Mouse (Mus musculus) neural tube, embryonic 12.5 days (tissue): ENCODE results near the gene Myo15. TPM values are rescaled to one million over a fixed set of nuclear protein-coding genes. Genes with fewer than 3 reads are reported as not detected.

Experiments
- ATAC-seq: fragments of 200-750 bp; cut with Nextera tagmentation; 2 replicates; pipeline ENCODE4 v1.8.0; 2017; ENCODE audit warnings: low read depth, mild to moderate bottlenecking, moderate TSS enrichment, moderate library complexity; ENCODE audit not compliant: low FRiP score
- H3K27ac ChIP-seq: fragments of 300-500 bp; sonication (generic); 2 replicates; pipeline ENCODE4 v1.5.1; 2016
- H3K27me3 ChIP-seq: fragments of 300-500 bp; sonication (generic); replicated peaks from 2 replicates; pipeline ENCODE4 v1.6.1; 2016; ENCODE audit warnings: mild to moderate bottlenecking
- H3K36me3 ChIP-seq: fragments of 300-500 bp; sonication (generic); 2 replicates; pipeline ENCODE4 v1.6.1; 2016; ENCODE audit warnings: mild to moderate bottlenecking
- H3K4me1 ChIP-seq: fragments of 300-500 bp; sonication (generic); 2 replicates; pipeline ENCODE4 v1.6.1; 2016
- H3K4me2 ChIP-seq: fragments of 300-500 bp; sonication (generic); replicated peaks from 2 replicates; pipeline ENCODE4 v1.6.1; 2016; ENCODE audit warnings: mild to moderate bottlenecking
- H3K4me3 ChIP-seq: fragments of 300-500 bp; sonication (generic); 2 replicates; pipeline ENCODE4 v1.5.1; 2016
- H3K9ac ChIP-seq: fragments of 300-500 bp; sonication (generic); 2 replicates; pipeline ENCODE4 v1.6.1; 2016; ENCODE audit warnings: mild to moderate bottlenecking
- H3K9me3 ChIP-seq: fragments of 300-500 bp; sonication (generic); 2 replicates; pipeline ENCODE4 v1.6.1; 2016; ENCODE audit warnings: mild to moderate bottlenecking
- WGBS: fragments of 180-500 bp; shearing (Covaris S2); methylation state at CpG from one replicate; pipeline ENCODE4 v1.1.7; 2016; 5-methylcytosine and 5-hydroxymethylcytosine counted together
- polyA plus RNA-seq: library from polyadenylated mRNA; unstranded; fragments of >200 nt; fragmentation: Nextera tagmentation; extraction: Ambion mirVana; gene quantifications from 2 replicates; pipeline ENCODE4 v1.2.1, GENCODE M21; 2016

Myo15 gene
- polyA plus RNA-seq, 1 experiment from 2014 or later: 0.05 TPM

GRCm38 (mm10) chr11:60508950-60509349 is 39.8 kb downstream of the Myo15 start:
- Histone ChIP-seq H3K4me1 (peaks cover 12% of the 10 kb centered on the region; the same call in 1 of the 2 replicates), H3K9me3 (no peaks in the 10 kb centered on the region), H3K4me3 (peak overlapping the region; percentile 27; the same call in 1 of the 2 replicates), H3K27me3 (peaks cover 38% of the 10 kb centered on the region), H3K36me3 (no peaks in the 10 kb centered on the region), H3K4me2 (peak overlapping the region; percentile 68), H3K27ac (no peak overlapping the region), H3K9ac (0 out of 2 replicates have a peak overlapping the region, but pooled peaks have one; percentile 50)
- 4% methylated on average over 11 of the region's 11 CpGs for WGBS
- ATAC-seq: no peak

- peak overlapping the region; percentile 50 for H3K9ac ChIP-seq
- peaks cover 12% of the 10 kb centered on the region; the same call in 1 of the 2 replicates for H3K4me1 ChIP-seq
- under 1% methylated on average over 25 of the region's 25 CpGs for WGBS
- H3K36me3 ChIP-seq: no peaks in the 10 kb centered on the region
- no peaks in the 10 kb centered on the region for H3K9me3 ChIP-seq
- no peak for ATAC-seq
- H3K27ac ChIP-seq: no peak overlapping the region
- peak overlapping the region; percentile 68 for H3K4me2 ChIP-seq
- H3K4me3 ChIP-seq: peak overlapping the region; percentile 27
- peaks cover 38% of the 10 kb centered on the region for H3K27me3 ChIP-seq
These were observed 40.4 kb downstream of the Myo15 start for GRCm38 (mm10) chr11:60509500-60509899.

- peaks cover 38% of the 10 kb centered on the region for H3K27me3 ChIP-seq
- no peak for ATAC-seq
- no peaks in the 10 kb centered on the region for H3K36me3 ChIP-seq
- H3K4me1 ChIP-seq: peaks cover 12% of the 10 kb centered on the region; the same call in 1 of the 2 replicates
- H3K9me3 ChIP-seq: no peaks in the 10 kb centered on the region
- no peak overlapping the region for H3K4me2 ChIP-seq
- no peak overlapping the region for H3K9ac ChIP-seq
- no peak overlapping the region for H3K4me3 ChIP-seq
- H3K27ac ChIP-seq: no peak overlapping the region
- 67% methylated on average over 1 of the region's 1 CpGs for WGBS
These were observed 42.8 kb downstream of the Myo15 start for GRCm38 (mm10) chr11:60511893-60512292.

- Histone ChIP-seq H3K27ac (no peak overlapping the region), H3K9ac (no peak overlapping the region), H3K36me3 (no peaks in the 10 kb centered on the region), H3K9me3 (no peaks in the 10 kb centered on the region), H3K4me3 (no peak overlapping the region), H3K27me3 (peaks cover 35% of the 10 kb centered on the region), H3K4me2 (no peak overlapping the region), H3K4me1 (peaks cover 12% of the 10 kb centered on the region; the same call in 1 of the 2 replicates)
- WGBS: 81% methylated on average over 2 of the region's 2 CpGs
- ATAC-seq: no peak
These were observed 43.4 kb downstream of the Myo15 start for GRCm38 (mm10) chr11:60512520-60512919.

- Histone ChIP-seq H3K9me3 (no peaks in the 10 kb centered on the region), H3K4me1 (no peaks in the 10 kb centered on the region), H3K9ac (no peak overlapping the region), H3K27me3 (peaks cover 14% of the 10 kb centered on the region), H3K4me2 (no peak overlapping the region), H3K4me3 (no peak overlapping the region), H3K27ac (no peak overlapping the region), H3K36me3 (no peaks in the 10 kb centered on the region)
- WGBS: 69% methylated on average over 2 of the region's 2 CpGs
- ATAC-seq: no peak
These were observed 45.8 kb downstream of the Myo15 start for GRCm38 (mm10) chr11:60514941-60515340.

- Histone ChIP-seq H3K4me2 (no peak overlapping the region), H3K4me1 (no peaks in the 10 kb centered on the region), H3K9me3 (no peaks in the 10 kb centered on the region), H3K4me3 (no peak overlapping the region), H3K27me3 (no peaks in the 10 kb centered on the region), H3K36me3 (no peaks in the 10 kb centered on the region), H3K27ac (no peak overlapping the region), H3K9ac (no peak overlapping the region)
- no peak for ATAC-seq
- WGBS: 83% methylated on average over 4 of the region's 4 CpGs
These were observed 49.2 kb downstream of the Myo15 start for GRCm38 (mm10) chr11:60518305-60518704.

- no peaks in the 10 kb centered on the region for H3K9me3 ChIP-seq
- WGBS: 79% methylated on average over 5 of the region's 5 CpGs
- no peak overlapping the region for H3K4me3 ChIP-seq
- no peak overlapping the region for H3K27ac ChIP-seq
- H3K4me2 ChIP-seq: no peak overlapping the region
- H3K4me1 ChIP-seq: no peaks in the 10 kb centered on the region
- H3K9ac ChIP-seq: no peak overlapping the region
- ATAC-seq: no peak
- no peaks in the 10 kb centered on the region for H3K27me3 ChIP-seq
- no peaks in the 10 kb centered on the region for H3K36me3 ChIP-seq
These were observed 52.9 kb downstream of the Myo15 start for GRCm38 (mm10) chr11:60522027-60522426.

- Histone ChIP-seq H3K4me3 (no peak overlapping the region), H3K27ac (no peak overlapping the region), H3K36me3 (no peaks in the 10 kb centered on the region), H3K27me3 (no peaks in the 10 kb centered on the region), H3K4me2 (no peak overlapping the region), H3K9ac (no peak overlapping the region), H3K4me1 (no peaks in the 10 kb centered on the region), H3K9me3 (no peaks in the 10 kb centered on the region)
- ATAC-seq: no peak
- 90% methylated on average over 6 of the region's 6 CpGs for WGBS
These were observed 53.7 kb downstream of the Myo15 start for GRCm38 (mm10) chr11:60522661-60523365.

GRCm38 (mm10) chr11:60526461-60526860 is 57.3 kb downstream of the Myo15 start:
- Histone ChIP-seq H3K4me1 (no peaks in the 10 kb centered on the region), H3K4me3 (no peak overlapping the region), H3K4me2 (no peak overlapping the region), H3K9me3 (no peaks in the 10 kb centered on the region), H3K27me3 (no peaks in the 10 kb centered on the region), H3K27ac (no peak overlapping the region), H3K36me3 (no peaks in the 10 kb centered on the region), H3K9ac (no peak overlapping the region)
- ATAC-seq: no peak
- WGBS: 73% methylated on average over 4 of the region's 4 CpGs

- Histone ChIP-seq H3K9me3 (no peaks in the 10 kb centered on the region), H3K4me2 (peak overlapping the region; percentile 99), H3K9ac (peak overlapping the region; percentile 90; the same call in 1 of the 2 replicates), H3K27me3 (no peaks in the 10 kb centered on the region), H3K36me3 (no peaks in the 10 kb centered on the region), H3K27ac (no peak overlapping the region), H3K4me1 (peaks cover 22% of the 10 kb centered on the region), H3K4me3 (no peak overlapping the region)
- ATAC-seq: no peak
- WGBS: 97% methylated on average over 2 of the region's 2 CpGs
These were observed 66.5 kb downstream of the Myo15 start for GRCm38 (mm10) chr11:60535676-60536075.

GRCm38 (mm10) chr11:60536180-60536858 is 67.2 kb downstream of the Myo15 start, which contains the start of gene Alkbh5:
Gene Alkbh5 (plus strand): TSS chr11:60536381.
- peak within 1 kb of the TSS; percentile 93 for H3K4me3 ChIP-seq
- ATAC-seq: no peak
- 19% methylated on average over 9 of the region's 9 CpGs for WGBS
- no peaks in the 10 kb centered on the region for H3K9me3 ChIP-seq
- H3K4me1 ChIP-seq: peaks cover 29% of the 10 kb centered on the region
- no peaks in the 10 kb centered on the region for H3K27me3 ChIP-seq
- no peaks in the 10 kb centered on the region for H3K36me3 ChIP-seq
- H3K4me2 ChIP-seq: peak within 1 kb of the TSS; percentile 99
- peak within 1 kb of the TSS; percentile 90 for H3K9ac ChIP-seq
- peak within 1 kb of the TSS; percentile 99 for H3K27ac ChIP-seq

GRCm38 (mm10) chr11:60536859-60537467 is 67.8 kb downstream of the Myo15 start:
- no peaks in the 10 kb centered on the region for H3K27me3 ChIP-seq
- peak overlapping the region; percentile 99 for H3K27ac ChIP-seq
- peak overlapping the region; percentile 99 for H3K4me2 ChIP-seq
- peak; percentile 80 for ATAC-seq
- H3K9me3 ChIP-seq: no peaks in the 10 kb centered on the region
- H3K9ac ChIP-seq: peak overlapping the region; percentile 90
- H3K4me1 ChIP-seq: peaks cover 34% of the 10 kb centered on the region
- peak overlapping the region; percentile 93 for H3K4me3 ChIP-seq
- peaks cover 2% of the 10 kb centered on the region; the same call in 1 of the 2 replicates for H3K36me3 ChIP-seq
- under 1% methylated on average over 37 of the region's 37 CpGs for WGBS
